Mouse (Mus musculus) midbrain, embryonic 12.5 days (tissue): Measurements from ENCODE around the gene Hivep3. TPM values are rescaled to one million over a fixed set of nuclear protein-coding genes. Genes with fewer than 3 reads are reported as not detected.

Experiments used
- ATAC-seq: fragments of 200-750 bp; cut with Nextera tagmentation; 2 replicates; pipeline ENCODE4 v1.8.0; 2017; ENCODE audit warnings: low read depth, moderate TSS enrichment, moderate library complexity; ENCODE audit not compliant: low FRiP score
- H3K27ac ChIP-seq: fragments of 300-500 bp; sonication (generic); replicated peaks from 2 replicates; pipeline ENCODE4 v1.5.1; 2016; ENCODE audit warnings: mild to moderate bottlenecking
- H3K27me3 ChIP-seq: fragments of 300-500 bp; sonication (generic); 2 replicates; pipeline ENCODE4 v1.6.1; 2016; ENCODE audit warnings: mild to moderate bottlenecking
- H3K36me3 ChIP-seq: fragments of 300-500 bp; sonication (generic); 2 replicates; pipeline ENCODE4 v1.6.1; 2016
- H3K4me1 ChIP-seq: fragments of 300-500 bp; sonication (generic); 2 replicates; pipeline ENCODE4 v1.6.1; 2016
- H3K4me2 ChIP-seq: fragments of 300-500 bp; sonication (generic); replicated peaks from 2 replicates; pipeline ENCODE4 v1.6.1; 2016; ENCODE audit warnings: mild to moderate bottlenecking, moderate library complexity
- H3K4me3 ChIP-seq: fragments of 300-500 bp; sonication (generic); 2 replicates; pipeline ENCODE4 v1.5.1; 2016; ENCODE audit warnings: mild to moderate bottlenecking
- H3K9ac ChIP-seq: fragments of 300-500 bp; sonication (generic); replicated peaks from 2 replicates; pipeline ENCODE4 v1.6.1; 2016; ENCODE audit warnings: mild to moderate bottlenecking, moderate library complexity
- H3K9me3 ChIP-seq: fragments of 300-500 bp; sonication (generic); 2 replicates; pipeline ENCODE4 v1.6.1; 2016; ENCODE audit warnings: mild to moderate bottlenecking
- WGBS: fragments of 180-500 bp; shearing (Covaris S2); methylation state at CpG from one replicate; pipeline ENCODE4 v1.1.7; 2016; 5-methylcytosine and 5-hydroxymethylcytosine counted together
- polyA plus RNA-seq: library from polyadenylated mRNA; unstranded; fragments of >200 nt; fragmentation: Nextera tagmentation; extraction: Ambion mirVana; gene quantifications from 2 replicates; pipeline ENCODE4 v1.2.1, GENCODE M21; 2016

Gene Hivep3
- polyA plus RNA-seq, 1 experiment from 2014 or later: 4.5 TPM

GRCm38 (mm10) chr4:120126047-120126446, 392.5 kb downstream of the Hivep3 start:
- Histone ChIP-seq H3K36me3 (no peaks in the 10 kb centered on the region), H3K4me1 (no peaks in the 10 kb centered on the region), H3K9ac (no peak overlapping the region), H3K4me3 (no peak overlapping the region), H3K27me3 (peaks cover 4% of the 10 kb centered on the region; the same call in 1 of the 2 replicates), H3K4me2 (no peak overlapping the region), H3K27ac (no peak overlapping the region), H3K9me3 (no peaks in the 10 kb centered on the region)
- whole genome bisulfite sequencing: 89% methylated on average over 6 of the region's 6 CpGs
- no peak for ATAC-seq

- no peaks in the 10 kb centered on the region for H3K4me1 ChIP-seq
- no peaks in the 10 kb centered on the region for H3K36me3 ChIP-seq
- WGBS: 83% methylated on average over 3 of the region's 3 CpGs
- H3K27ac ChIP-seq: no peak overlapping the region
- H3K9me3 ChIP-seq: no peaks in the 10 kb centered on the region
- H3K9ac ChIP-seq: no peak overlapping the region
- no peak for ATAC-seq
- peaks cover 1% of the 10 kb centered on the region; the same call in 1 of the 2 replicates for H3K27me3 ChIP-seq
- H3K4me3 ChIP-seq: no peak overlapping the region
- no peak overlapping the region for H3K4me2 ChIP-seq
These were observed 393.7 kb downstream of the Hivep3 start for GRCm38 (mm10) chr4:120127333-120127732.

- Histone ChIP-seq H3K27me3 (no peaks in the 10 kb centered on the region; the same call in 1 of the 2 replicates), H3K36me3 (no peaks in the 10 kb centered on the region), H3K9ac (no peak overlapping the region), H3K4me2 (no peak overlapping the region), H3K27ac (no peak overlapping the region), H3K4me3 (no peak overlapping the region), H3K9me3 (no peaks in the 10 kb centered on the region), H3K4me1 (no peaks in the 10 kb centered on the region)
- ATAC-seq: no peak
- 80% methylated on average over 4 of the region's 4 CpGs for WGBS
These were observed 394.4 kb downstream of the Hivep3 start for GRCm38 (mm10) chr4:120128033-120128432.

DNA sequence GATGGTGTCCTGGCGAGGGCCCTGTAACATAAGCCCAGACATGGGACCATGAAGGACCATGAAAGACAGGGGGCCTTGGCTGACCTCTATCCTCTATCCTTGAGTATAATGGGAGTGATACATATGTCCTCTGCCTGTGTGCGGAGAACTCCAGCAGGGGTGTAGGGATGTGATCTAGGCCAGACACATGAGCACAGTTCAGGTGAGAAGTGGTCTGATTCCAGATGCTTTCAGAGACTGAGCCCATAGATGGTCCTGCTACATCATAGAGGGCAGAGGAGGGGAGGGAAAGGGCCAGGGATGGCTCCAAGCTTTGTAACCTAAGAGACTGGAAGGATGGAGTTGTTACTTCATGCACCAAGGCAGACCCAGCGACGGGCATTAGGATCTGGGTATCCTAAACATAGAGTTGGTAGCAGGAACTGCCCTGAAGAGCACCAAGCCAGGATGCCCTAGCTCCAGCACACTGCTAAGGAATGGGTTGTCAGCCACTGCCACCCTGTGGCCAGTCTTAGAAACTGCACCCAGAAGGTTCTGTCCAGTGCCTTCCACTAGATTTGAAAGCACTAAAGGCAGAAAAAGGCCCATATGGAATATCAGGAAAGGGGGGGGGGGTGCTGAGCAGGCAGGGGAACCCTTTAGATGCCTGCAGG, 395.8 kb downstream of the Hivep3 start:
- H3K27ac ChIP-seq: no peak overlapping the region
- H3K4me3 ChIP-seq: no peak overlapping the region
- no peaks in the 10 kb centered on the region; the same call in 1 of the 2 replicates for H3K27me3 ChIP-seq
- no peaks in the 10 kb centered on the region for H3K4me1 ChIP-seq
- no peak overlapping the region for H3K4me2 ChIP-seq
- 47% methylated on average over 4 of the region's 4 CpGs for WGBS
- no peaks in the 10 kb centered on the region for H3K36me3 ChIP-seq
- H3K9ac ChIP-seq: no peak overlapping the region
- peak; percentile 59; the same call in 1 of the 2 replicates for ATAC-seq
- no peaks in the 10 kb centered on the region for H3K9me3 ChIP-seq

DNA sequence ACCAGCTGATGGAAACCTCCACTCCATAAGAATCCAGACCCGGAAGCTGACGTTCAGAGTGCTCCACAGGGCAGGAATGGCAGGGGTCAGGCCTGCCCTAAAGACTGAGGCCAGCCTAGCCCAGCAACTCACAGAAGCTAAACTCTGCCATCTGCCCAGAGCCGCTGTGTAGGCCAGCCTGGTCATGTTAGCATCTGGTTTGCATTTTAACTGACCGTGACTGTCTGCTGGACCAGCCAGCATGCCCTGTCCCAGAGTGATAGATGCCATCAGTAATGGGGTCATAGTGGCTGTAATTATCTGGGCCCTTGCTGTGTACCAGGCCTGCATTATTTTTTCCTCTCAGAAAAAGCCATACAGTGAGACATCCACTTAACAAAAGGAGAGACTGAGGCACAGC, 397.3 kb downstream of the Hivep3 start:
- 86% methylated on average over 4 of the region's 4 CpGs for WGBS
- Histone ChIP-seq H3K27me3 (no peaks in the 10 kb centered on the region; the same call in 1 of the 2 replicates), H3K9me3 (no peaks in the 10 kb centered on the region), H3K36me3 (no peaks in the 10 kb centered on the region), H3K4me3 (no peak overlapping the region), H3K9ac (no peak overlapping the region), H3K27ac (no peak overlapping the region), H3K4me1 (no peaks in the 10 kb centered on the region), H3K4me2 (no peak overlapping the region)
- no peak for ATAC-seq

DNA sequence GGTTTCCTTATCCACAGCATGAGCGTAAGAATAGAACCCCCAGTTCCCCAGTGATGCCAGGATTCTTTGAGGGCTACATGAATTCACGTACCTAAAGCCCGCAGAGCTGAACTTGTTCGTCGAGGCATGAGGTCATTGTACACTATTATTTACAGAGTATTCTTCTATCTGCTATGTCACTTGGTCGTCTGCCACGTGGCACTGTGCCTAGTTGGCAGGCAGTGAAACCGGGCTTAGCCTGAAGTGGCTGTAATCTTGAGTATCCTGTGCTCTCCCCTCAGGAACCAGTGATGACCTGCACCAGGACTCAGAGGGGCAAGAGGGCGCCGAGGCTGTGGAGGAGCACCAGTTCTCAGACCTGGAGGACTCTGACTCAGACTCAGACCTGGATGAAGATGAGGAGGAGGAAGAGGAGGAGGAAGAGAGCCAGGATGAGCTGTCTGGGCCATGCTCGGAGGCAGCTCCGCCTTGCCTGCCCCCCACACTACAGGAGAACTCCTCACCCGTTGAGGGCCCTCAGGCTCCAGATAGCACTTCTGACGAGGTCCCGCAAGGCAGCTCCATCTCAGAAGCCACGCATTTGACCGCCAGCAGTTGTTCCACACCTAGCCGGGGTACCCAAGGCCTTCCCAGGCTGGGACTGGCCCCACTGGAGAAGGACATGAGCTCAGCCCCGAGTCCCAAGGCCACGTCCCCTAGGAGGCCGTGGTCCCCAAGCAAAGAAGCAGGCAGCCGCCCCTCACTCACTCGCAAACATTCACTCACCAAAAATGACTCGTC, 398.0 kb downstream of the Hivep3 start:
- WGBS: 85% methylated on average over 24 of the region's 24 CpGs

DNA sequence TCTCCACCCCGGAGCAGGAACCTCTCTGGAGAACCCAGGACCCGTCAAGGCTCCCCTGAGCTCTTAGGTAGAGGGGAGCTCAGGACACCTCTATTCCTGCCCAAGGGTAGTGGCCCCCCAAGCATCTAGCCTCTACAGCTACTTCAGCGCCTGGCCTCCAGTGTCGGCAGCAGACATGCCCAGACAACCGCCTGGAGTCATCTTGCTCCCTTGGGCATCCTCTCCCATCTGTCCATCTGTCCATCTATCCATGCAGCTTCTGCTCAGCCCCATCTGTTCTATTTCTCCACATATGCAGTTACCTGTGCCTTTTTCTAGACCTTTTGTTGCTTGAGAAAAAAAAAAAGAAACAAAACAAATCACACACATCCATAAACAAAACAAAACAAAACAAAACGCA, 400.6 kb downstream of the Hivep3 start:
- 74% methylated on average over 6 of the region's 6 CpGs for WGBS
- no peak for ATAC-seq
- no peaks in the 10 kb centered on the region for H3K27me3 ChIP-seq

More for the DNA sequence above, 398.0 kb downstream of the Hivep3 start:
- no peak for ATAC-seq
- H3K4me2 ChIP-seq: no peak overlapping the region
- H3K27me3 ChIP-seq: no peaks in the 10 kb centered on the region; the same call in 1 of the 2 replicates
- no peaks in the 10 kb centered on the region for H3K9me3 ChIP-seq
- H3K9ac ChIP-seq: no peak overlapping the region
- H3K36me3 ChIP-seq: no peaks in the 10 kb centered on the region
- H3K27ac ChIP-seq: no peak overlapping the region
- H3K4me3 ChIP-seq: no peak overlapping the region
- H3K4me1 ChIP-seq: no peaks in the 10 kb centered on the region

DNA sequence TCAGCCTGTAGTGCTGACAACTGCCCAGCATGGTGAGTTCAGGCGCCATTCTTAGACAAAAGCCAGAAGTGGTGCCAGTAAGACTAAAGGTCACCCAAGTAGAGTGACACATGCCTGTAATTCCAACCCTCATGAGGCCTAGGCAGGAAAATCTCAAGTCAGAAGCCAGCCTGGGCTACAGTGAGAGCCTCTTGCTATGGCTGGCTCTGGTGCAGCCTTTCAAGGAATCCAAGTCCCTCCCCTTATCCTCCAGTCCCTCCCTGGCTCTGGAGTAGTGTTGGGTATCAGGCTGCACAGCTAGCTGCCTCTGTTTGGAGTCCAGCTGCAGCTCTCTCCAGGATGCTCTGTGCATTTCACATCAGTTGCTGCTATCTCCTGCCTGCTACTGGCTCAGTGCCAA, 408.2 kb downstream of the Hivep3 start:
- Histone ChIP-seq H3K36me3 (no peaks in the 10 kb centered on the region), H3K4me1 (no peaks in the 10 kb centered on the region), H3K4me3 (no peak overlapping the region), H3K27me3 (no peaks in the 10 kb centered on the region), H3K9ac (no peak overlapping the region), H3K4me2 (no peak overlapping the region), H3K9me3 (no peaks in the 10 kb centered on the region), H3K27ac (no peak overlapping the region)
- WGBS: 71% methylated on average over 1 of the region's 1 CpGs
- no peak for ATAC-seq

More for the DNA sequence above, 400.6 kb downstream of the Hivep3 start:
- Histone ChIP-seq H3K4me3 (no peak overlapping the region), H3K9me3 (no peaks in the 10 kb centered on the region), H3K36me3 (no peaks in the 10 kb centered on the region), H3K9ac (no peak overlapping the region), H3K4me1 (no peaks in the 10 kb centered on the region), H3K27ac (no peak overlapping the region), H3K4me2 (no peak overlapping the region)

DNA sequence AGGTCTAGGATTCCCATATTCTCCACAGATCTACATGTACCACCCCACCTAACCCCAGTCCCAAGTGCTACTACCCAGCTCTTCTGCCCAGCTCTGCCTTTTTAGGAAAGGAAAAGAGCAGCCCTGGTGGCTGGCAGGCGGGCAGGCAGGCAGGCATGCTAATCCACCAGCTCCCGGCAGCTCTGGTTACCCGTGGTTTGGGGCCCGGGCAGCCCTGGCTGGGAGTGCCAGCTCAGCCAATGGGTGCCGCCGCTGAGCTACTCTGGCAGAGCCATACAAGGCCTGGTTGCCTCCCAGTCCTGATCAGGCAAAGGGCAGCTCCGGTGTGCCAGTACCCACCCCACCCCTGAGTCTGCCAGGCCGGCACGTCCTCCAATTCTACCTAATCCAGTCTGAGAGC, 409.3 kb downstream of the Hivep3 start:
- no peak overlapping the region for H3K9ac ChIP-seq
- ATAC-seq: no peak
- H3K4me3 ChIP-seq: no peak overlapping the region
- no peak overlapping the region for H3K27ac ChIP-seq
- H3K4me2 ChIP-seq: no peak overlapping the region
- H3K27me3 ChIP-seq: peaks cover 4% of the 10 kb centered on the region
- no peaks in the 10 kb centered on the region for H3K9me3 ChIP-seq
- no peaks in the 10 kb centered on the region for H3K36me3 ChIP-seq
- H3K4me1 ChIP-seq: no peaks in the 10 kb centered on the region
- 85% methylated on average over 9 of the region's 9 CpGs for WGBS

- peaks cover 12% of the 10 kb centered on the region for H3K4me1 ChIP-seq
- 82% methylated on average over 5 of the region's 5 CpGs for WGBS
- no peaks in the 10 kb centered on the region for H3K9me3 ChIP-seq
- peaks cover 19% of the 10 kb centered on the region for H3K27me3 ChIP-seq
- no peaks in the 10 kb centered on the region for H3K36me3 ChIP-seq
- H3K9ac ChIP-seq: no peak overlapping the region
- no peak for ATAC-seq
- H3K4me3 ChIP-seq: no peak overlapping the region
- H3K27ac ChIP-seq: no peak overlapping the region
- no peak overlapping the region for H3K4me2 ChIP-seq
These were observed 410.8 kb downstream of the Hivep3 start for GRCm38 (mm10) chr4:120144343-120144742.

DNA sequence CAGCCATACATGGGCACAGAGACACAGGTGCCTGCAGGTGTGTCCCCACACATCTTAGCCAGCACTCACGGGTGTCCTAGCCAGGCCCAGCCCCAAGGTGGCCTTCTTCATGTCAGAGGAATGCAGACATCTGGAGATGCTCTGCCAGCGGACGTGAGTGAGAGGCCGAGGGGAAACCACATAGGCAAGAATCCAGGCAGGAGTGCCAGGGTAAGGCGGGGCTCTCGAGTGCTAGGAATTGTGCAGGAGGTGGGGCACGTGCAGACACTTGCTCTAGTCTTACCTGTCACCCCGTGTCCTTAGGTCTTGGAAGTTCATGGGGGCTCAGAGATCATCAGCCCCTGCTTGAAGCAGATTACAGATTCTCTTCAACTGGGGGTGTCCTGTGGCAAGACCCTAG, 412.3 kb downstream of the Hivep3 start:
- WGBS: 80% methylated on average over 8 of the region's 8 CpGs
- Histone ChIP-seq H3K36me3 (no peaks in the 10 kb centered on the region), H3K27me3 (peaks cover 33% of the 10 kb centered on the region), H3K27ac (no peak overlapping the region), H3K4me3 (no peak overlapping the region), H3K9me3 (no peaks in the 10 kb centered on the region), H3K4me1 (peaks cover 12% of the 10 kb centered on the region), H3K4me2 (no peak overlapping the region), H3K9ac (no peak overlapping the region)
- no peak for ATAC-seq

GRCm38 (mm10) chr4:120148291-120149141, 414.9 kb downstream of the Hivep3 start:
- no peaks in the 10 kb centered on the region for H3K9me3 ChIP-seq
- H3K27me3 ChIP-seq: peaks cover 33% of the 10 kb centered on the region
- no peaks in the 10 kb centered on the region for H3K36me3 ChIP-seq
- H3K27ac ChIP-seq: no peak overlapping the region
- peak overlapping the region; percentile 45 for H3K9ac ChIP-seq
- peaks cover 12% of the 10 kb centered on the region for H3K4me1 ChIP-seq
- peak overlapping the region; percentile 52 for H3K4me2 ChIP-seq
- 6% methylated on average over 45 of the region's 45 CpGs for WGBS
- H3K4me3 ChIP-seq: peak overlapping the region; percentile 31
- peak; percentile 82 for ATAC-seq
